Mouse (Mus musculus): ENCODE results near the gene Gm8897.
"Not testable (repeated sequence)": the region's sequence is repeated elsewhere in the genome, so short reads cannot be mapped to it uniquely, and the experiment has no call there.

The Gm8897 gene

GRCm38 (mm10) chr5:11416118-11416517, at the start of gene Gm8897:
Gene Gm8897 (plus strand): TSS chr5:11416418.
- DNase-seq (ENCODE audit: low read depth, low spot score): not testable (repeated sequence)

GRCm38 (mm10) chr5:11416691-11417090, 473 bp downstream of the Gm8897 start:
- DNase-seq (ENCODE audit: low read depth, low spot score): not testable (repeated sequence)
